Mouse (Mus musculus) CH12F3 (cell line): Measurements from ENCODE around the gene Scrn2.

ENCODE experiments used
- in situ Hi-C: fragments of 300-500 bp; cut with MboI; formaldehyde crosslinking; loops from 2 replicates; pipeline ENCODE4 v1.14.3; 2020; ENCODE audit warnings: low sequenced_read_pairs

Gene Scrn2

GRCm38 (mm10) chr11:97017696-97018582 is 11.8 kb upstream of the Scrn2 start:
- in situ Hi-C loops, result no loop called here

- in situ Hi-C loops, result no loop called here
Measured at GRCm38 (mm10) chr11:97018583-97019344, 11.0 kb upstream of the Scrn2 start.

DNA sequence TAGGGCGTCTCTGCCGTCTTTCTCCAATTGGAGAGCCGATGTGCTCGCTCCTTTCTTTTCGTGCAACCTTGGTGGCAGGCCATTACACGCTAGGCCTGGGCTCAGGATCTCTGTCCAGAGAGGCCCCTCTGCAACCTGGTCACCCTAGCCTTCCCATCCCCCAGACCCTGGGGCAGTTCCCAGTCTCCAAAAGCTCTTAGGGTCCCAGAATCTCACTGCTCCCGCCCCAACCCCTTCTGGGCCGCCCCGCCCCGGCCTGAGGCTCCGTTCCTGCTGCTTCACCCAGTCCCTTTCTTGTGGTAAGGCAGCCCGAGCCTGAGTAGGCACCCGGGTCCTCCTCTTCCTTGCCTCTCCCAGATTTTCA is 10.4 kb upstream of the Scrn2 start:
- in situ Hi-C loops, result no loop called here

DNA sequence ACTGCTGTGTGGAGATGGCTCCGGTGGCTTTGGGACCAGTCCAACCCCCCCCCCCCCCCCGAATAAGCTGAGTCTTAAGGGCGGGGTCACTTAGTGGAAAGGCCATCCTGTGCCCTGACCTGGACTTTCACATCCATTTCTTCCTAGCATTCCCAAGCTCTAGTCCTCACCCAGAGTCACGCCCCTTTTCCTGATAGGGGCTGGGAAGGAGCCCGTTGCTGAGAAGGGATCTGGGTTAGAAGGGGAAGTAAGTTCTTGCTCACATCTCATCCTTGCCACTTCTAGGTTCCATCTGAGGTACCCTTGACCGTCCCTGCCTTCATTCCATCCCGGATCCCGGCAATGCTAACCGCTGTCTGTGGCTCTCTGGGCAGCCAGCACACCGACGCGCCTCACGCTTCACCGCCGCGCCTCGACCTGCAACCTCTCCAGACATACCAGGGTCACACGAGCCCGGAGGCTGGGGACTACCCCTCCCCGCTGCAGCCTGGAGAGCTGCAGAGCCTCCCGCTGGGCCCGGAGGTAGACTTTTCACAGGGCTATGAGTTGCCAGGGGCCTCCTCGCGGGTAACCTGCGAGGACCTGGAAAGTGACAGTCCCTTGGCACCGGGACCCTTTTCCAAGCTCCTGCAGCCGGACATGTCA is 8.5 kb upstream of the Scrn2 start:
- in situ Hi-C loops, result loop anchor here (5.0 kb wide), 1 partner anchor 34 kb away; no protein-coding TSS in a partner anchor

DNA sequence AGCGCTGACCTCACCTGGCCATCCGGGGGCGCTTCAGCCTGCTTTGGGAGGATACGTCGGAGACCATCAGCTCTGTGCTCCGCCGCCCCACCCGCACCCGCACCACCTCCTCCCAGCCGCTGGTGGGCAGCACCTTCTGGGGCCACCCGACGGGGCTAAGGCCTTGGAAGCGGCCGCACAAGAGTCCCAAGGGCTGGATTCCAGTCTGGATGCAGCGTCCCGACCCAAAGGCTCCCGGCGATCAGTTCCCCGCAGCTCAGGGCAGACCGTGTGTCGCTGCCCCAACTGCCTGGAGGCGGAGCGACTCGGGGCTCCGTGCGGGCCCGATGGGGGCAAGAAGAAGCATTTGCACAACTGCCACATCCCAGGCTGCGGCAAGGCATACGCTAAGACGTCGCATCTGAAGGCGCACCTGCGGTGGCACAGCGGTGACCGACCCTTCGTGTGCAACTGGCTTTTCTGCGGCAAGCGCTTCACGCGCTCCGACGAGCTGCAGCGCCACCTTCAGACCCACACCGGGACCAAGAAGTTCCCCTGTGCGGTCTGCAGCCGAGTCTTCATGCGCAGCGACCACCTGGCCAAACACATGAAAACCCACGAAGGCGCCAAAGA is 7.8 kb upstream of the Scrn2 start:
- in situ Hi-C loops, result loop anchor here (5.0 kb wide), 1 partner anchor 35 kb away; no protein-coding TSS in a partner anchor

DNA sequence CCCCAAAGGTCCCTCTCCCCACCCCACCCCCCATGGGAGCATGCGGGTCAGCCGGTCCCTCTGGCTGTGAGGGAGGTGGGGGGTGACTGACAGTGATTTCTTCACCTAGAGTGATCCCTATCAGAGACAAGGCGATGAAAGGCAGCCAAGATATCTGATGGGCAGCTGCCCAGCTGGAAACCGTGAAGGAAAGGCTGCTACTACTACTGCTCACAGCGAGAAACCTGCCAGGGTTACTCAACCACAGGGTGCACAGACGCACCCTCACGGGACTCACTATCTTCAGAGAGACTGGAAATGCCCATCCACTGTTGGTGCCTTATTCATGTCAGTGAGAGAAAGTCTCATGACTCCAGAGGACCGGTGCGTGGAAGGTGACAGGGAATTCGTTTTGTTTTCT is 4.8 kb upstream of the Scrn2 start:
- in situ Hi-C loops, result loop anchor here (5.0 kb wide), 1 partner anchor 38 kb away; no protein-coding TSS in a partner anchor

- in situ Hi-C loops, result no loop called here
Measured at GRCm38 (mm10) chr11:97025721-97026344, 3.9 kb upstream of the Scrn2 start.

DNA sequence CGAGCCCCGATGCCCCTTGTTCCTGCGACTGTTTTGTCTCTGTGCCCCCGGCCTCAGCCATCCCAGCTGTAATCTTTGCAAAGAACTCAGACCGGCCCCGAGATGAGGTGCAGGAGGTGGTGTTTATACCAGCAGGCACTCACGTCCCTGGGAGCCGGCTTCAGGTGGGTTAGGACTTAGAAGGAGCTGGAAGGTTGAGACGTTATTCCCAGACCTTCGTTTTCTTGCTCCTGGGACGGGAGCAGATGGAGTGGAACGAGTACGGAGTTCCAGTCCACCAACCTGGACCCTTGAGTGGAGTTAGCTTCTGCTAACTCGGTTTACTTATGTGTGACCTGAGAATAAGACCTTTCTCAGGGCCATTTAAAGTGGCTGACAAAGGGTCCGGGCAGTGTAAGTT is 688 bp downstream of the Scrn2 start:
- in situ Hi-C loops, result no loop called here

GRCm38 (mm10) chr11:97031977-97032376 is 2.2 kb downstream of the Scrn2 start:
- in situ Hi-C loops, result no loop called here

GRCm38 (mm10) chr11:97032499-97032898 is 2.8 kb downstream of the Scrn2 start:
- in situ Hi-C loops, result no loop called here

GRCm38 (mm10) chr11:97033781-97034180 is 4.0 kb downstream of the Scrn2 start:
- in situ Hi-C loops, result no loop called here

DNA sequence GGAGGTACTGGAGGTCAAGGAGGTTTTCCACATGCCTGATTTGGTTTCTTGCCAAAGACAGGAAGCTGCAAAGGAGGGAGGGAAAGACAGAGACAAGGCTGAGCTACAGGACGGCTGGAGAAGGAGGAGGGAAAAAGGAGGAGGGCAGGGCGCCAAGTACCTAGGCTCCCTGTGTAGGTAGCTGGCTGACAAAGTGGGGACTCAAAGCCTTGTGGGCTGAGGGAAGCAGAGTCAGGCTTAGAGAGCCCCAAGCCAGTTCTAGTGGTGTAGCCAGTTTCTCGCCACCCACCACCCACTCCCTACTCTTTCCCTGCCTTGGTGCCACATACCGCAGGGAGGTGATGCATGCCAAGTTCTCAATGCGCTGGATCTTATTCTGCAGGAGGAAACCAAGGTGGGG is 6.4 kb downstream of the Scrn2 start:
- in situ Hi-C loops, result no loop called here

GRCm38 (mm10) chr11:97038881-97039280 is 9.1 kb downstream of the Scrn2 start:
- in situ Hi-C loops, result no loop called here

DNA sequence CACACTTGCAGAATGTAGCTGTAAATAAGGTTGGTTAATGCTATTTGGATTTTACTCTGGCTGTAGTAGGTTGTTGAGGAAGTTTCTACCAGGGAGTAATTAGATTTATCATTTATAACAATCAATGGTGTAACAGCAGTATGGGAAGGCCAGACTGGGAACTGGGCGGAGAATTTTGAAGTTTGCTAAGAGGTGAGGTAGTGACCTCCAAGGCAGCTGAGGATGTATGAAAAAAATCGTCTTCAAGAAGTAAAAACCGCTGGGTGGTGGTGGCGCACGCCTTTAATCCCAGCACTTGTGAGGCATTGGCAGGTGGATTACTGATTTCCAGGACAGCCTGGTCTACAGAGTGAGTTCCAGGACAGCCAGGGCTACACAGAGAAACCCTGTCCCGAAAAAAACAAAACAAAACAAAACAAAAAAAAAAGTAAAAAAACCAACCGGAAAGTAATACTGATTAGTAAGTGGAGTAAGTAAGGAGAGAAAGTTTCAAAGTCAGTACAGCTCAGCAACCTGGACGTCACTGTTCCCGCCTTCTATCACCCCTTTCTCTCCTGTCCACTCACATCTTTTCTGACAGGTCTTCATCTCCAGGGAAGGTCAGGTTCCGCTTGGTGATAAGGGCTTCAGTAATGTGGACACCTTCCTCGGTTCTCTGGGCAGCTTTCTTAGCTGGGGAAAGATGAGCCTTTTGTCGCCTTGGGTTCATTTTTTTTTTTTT is 10.7 kb downstream of the Scrn2 start:
- in situ Hi-C loops, result no loop called here

DNA sequence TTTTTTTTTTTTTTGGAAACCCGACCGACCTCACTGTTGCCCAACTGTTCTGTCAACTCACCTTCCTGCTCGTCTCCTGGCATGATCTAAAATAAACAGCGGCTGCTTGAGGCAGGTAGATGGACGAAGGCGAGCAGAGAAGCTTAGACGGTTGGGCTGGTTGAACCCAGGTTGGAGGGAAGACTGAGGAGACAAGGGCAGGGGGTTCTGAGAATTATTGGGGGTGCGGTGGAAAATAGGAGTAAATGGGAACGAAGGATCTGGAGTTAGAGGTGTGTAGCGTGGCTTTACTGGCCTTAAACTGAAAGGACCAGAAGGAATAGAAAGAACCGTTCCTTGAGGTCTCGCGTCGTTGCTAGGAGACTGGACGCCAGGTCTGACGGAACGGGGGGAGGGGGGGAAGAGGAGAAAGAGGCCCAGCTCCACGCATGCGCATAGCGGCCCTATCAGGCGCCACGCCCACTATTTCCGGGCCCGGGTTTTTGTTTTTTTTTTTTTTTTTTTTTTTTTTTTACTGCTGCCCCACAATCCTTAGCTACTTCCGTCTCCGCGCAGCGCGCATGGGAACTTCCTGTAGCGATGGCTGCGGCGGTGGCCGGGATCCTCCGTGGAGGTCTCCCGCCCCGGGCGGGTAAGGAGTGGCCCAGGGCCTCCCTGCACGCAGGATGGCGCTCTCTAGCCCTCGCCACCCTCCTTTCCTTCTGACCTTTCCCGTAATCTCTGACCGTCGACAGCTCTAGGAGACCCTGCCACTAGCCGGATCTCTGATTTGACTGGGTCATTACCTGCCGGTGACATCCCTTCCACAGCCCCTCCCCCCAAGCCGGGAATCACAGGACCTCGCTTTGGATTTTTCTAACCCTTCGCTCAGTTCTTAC is 11.5 kb downstream of the Scrn2 start, which contains the start of the genes Lrrc46 and Mrpl10:
Gene Lrrc46, minus strand, starts transcription at position 386 of the 878 bp plus-strand sequence.
Gene Mrpl10, plus strand, starts transcription at position 539 of the 878 bp plus-strand sequence.
- in situ Hi-C loops, result no loop called here

DNA sequence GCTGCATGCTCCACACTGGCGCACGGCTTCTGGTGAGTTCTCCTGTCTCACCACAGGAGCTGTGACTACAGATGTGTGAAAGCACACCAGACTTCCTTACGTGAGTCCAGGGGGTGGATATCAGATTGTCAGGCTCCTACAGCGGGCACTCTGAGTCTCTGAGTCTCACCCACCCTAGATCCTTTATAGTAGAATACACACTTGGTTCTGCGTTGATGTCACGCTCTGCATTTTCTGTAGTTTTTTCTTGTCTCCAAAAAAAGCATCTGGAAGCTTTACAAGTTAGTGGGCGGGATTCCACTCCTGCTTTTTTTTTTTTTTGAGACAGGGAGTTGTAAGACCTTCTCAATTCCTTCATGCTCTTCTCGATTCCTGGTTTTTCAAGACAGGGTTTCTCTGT is 15.2 kb downstream of the Scrn2 start:
- in situ Hi-C loops, result no loop called here

- in situ Hi-C loops, result no loop called here
Measured at GRCm38 (mm10) chr11:97045861-97046260, 16.1 kb downstream of the Scrn2 start.

DNA sequence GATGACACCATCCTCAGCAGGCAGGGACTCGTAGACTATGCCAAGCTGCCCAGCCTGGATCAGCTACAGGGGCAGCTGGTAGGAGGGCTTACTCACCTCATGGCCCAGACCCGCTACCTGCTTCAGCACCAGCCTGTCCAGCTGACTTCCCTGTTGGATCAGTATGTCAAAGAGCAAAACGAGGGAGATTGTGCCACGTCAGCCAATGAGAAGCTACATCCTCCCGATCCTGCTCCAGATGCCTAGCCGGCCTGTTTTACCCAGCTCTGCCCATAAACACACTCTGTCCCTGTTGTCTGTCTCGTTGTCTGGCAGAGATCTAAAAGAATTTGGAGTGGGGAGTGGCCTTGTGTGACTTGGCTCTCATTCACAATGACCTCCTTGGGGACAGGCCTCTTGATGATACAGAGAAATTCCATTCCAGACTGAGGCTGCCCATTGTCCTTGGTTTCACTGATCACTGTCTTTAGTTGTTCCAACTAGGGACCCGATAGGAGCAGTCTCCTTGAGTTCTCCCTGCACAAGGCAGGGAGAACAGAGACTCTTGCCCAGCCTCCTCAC is 18.4 kb downstream of the Scrn2 start:
- in situ Hi-C loops, result no loop called here
